Mouse (Mus musculus) midbrain, embryonic 16.5 days (tissue): ENCODE measurements around the gene Hist1h2bf. TPM values are rescaled to one million over a fixed set of nuclear protein-coding genes. Genes with fewer than 3 reads are reported as not detected.
A peak's percentile ranks its signal among the peaks of the same experiment; 100 is the strongest.
"Not testable (repeated sequence)": the region's sequence is repeated elsewhere in the genome, so short reads cannot be mapped to it uniquely, and the experiment has no call there.

Source experiments
- ATAC-seq: fragments of 200-750 bp; cut with Nextera tagmentation; 2 replicates; pipeline ENCODE4 v1.8.0; 2017; ENCODE audit warnings: moderate TSS enrichment
- H3K27ac ChIP-seq: fragments of 300-500 bp; sonication (generic); 2 replicates; pipeline ENCODE4 v1.5.1; 2014; ENCODE audit warnings: mild to moderate bottlenecking, low read length, mixed read lengths
- H3K27me3 ChIP-seq: fragments of 300-500 bp; sonication (generic); 2 replicates; pipeline ENCODE4 v1.6.1; 2014; ENCODE audit warnings: low read depth, low read length, mixed read lengths; ENCODE audit not compliant: control insufficient read depth, insufficient read depth
- H3K36me3 ChIP-seq: fragments of 300-500 bp; sonication (generic); 2 replicates; pipeline ENCODE4 v1.6.1; 2014; ENCODE audit warnings: mild to moderate bottlenecking, low read length, moderate library complexity, mixed read lengths; ENCODE audit not compliant: control insufficient read depth, insufficient read depth
- H3K4me1 ChIP-seq: fragments of 300-500 bp; sonication (generic); 2 replicates; pipeline ENCODE4 v1.6.1; 2014; ENCODE audit warnings: mild to moderate bottlenecking, low read length, mixed read lengths; ENCODE audit not compliant: control insufficient read depth, insufficient read depth
- H3K4me2 ChIP-seq: fragments of 300-500 bp; sonication (generic); 2 replicates; pipeline ENCODE4 v1.6.1; 2014; ENCODE audit warnings: mild to moderate bottlenecking, low read length, mixed read lengths
- H3K4me3 ChIP-seq: fragments of 300-500 bp; sonication (generic); 2 replicates; pipeline ENCODE4 v1.5.1; 2014; ENCODE audit warnings: low read depth, mild to moderate bottlenecking, low read length, moderate library complexity, mixed read lengths
- H3K9ac ChIP-seq: fragments of 300-500 bp; sonication (generic); 2 replicates; pipeline ENCODE4 v1.6.1; 2014; ENCODE audit warnings: low read depth, low read length, mixed read lengths
- H3K9me3 ChIP-seq: fragments of 300-500 bp; sonication (generic); replicated peaks from 2 replicates; pipeline ENCODE4 v1.6.1; 2014; ENCODE audit warnings: mild to moderate bottlenecking, low read length, mixed read lengths; ENCODE audit not compliant: control insufficient read depth, poor library complexity, severe bottlenecking
- WGBS: fragments of 180-500 bp; shearing (Covaris S2); extraction: QIAGEN DNeasy Blood & Tissue Kit; methylation state at CpG from one replicate; pipeline ENCODE4 v1.1.7; 2014; 5-methylcytosine and 5-hydroxymethylcytosine counted together
- polyA plus RNA-seq: library from polyadenylated mRNA; unstranded; fragments of >200 nt; fragmentation: Nextera tagmentation; extraction: Ambion mirVana; gene quantifications from 2 replicates; pipeline ENCODE4 v1.2.1, GENCODE M21; 2015

Gene Hist1h2bf
- polyA plus RNA-seq = not detected in 2 replicates

DNA sequence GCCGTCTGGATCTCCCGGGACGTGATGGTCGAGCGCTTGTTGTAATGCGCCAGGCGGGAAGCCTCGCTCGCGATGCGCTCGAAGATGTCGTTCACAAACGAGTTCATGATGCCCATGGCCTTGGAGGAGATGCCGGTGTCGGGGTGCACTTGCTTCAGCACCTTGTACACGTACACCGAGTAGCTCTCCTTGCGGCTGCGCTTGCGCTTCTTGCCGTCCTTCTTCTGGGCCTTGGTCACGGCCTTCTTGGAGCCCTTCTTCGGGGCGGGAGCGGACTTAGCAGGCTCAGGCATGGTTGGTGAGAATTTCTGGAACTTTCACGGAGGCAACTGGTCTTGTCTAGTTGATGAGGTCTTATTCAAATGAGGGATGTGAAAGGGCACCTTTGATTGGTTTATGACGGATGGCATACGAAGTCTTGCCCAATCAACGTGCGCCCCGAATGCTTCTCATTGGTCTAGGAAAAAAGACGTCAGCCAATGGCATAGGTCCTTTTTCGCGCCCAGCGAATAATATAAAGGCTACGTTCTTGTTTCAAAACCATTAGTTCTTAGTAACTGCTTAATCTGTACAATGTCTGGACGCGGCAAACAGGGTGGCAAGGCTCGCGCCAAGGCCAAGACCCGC lies at the start of gene Hist1h2bf, which contains the start of gene Hist1h2ad:
Gene Hist1h2bf (minus strand): TSS at position 299 of the 627 bp plus-strand sequence.
Gene Hist1h2ad (plus strand): TSS at position 484 of the 627 bp plus-strand sequence.
- Histone ChIP-seq H3K9ac (peak within 1 kb of the TSS; percentile 25; the same call in 1 of the 2 replicates), H3K4me3 (peak within 1 kb of the TSS; percentile 33), H3K4me2 (peak within 1 kb of the TSS; percentile 78), H3K27ac (peak within 1 kb of the TSS; percentile 81), H3K4me1 (peaks cover 30% of the 10 kb centered on the region)
- H3K36me3 ChIP-seq, H3K27me3 ChIP-seq, H3K9me3 ChIP-seq: not testable (repeated sequence)
- under 1% methylated on average over 33 of the region's 42 CpGs for WGBS
- peak; percentile 91 for ATAC-seq

DNA sequence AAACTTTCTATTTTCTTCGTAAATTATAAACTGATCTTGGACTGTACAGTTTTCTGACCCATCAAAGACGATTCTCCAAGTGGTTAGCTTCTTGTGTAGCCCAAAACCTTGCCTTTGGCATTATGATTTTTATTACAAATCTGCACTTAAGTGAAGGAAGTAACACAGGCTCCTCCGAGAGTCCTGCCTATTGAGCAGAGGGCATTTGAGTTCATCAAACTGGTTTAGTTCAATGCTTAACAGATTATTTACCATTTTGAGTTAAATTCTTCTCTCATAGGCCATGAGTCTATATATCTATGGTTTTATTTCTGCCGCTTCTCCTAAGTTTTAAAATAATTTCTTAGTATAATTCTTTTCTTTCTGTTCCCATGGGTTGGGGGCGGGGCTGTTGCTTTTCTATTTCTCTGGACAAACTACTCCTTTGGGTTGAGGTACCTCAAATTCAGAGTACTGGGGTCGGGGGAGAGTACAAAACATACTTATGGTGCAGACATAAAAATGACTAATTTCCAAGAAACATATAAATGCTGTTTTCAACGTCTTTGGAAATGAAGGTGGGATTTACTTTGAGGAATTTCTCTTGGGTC lies 49.0 kb upstream of the Hist1h2bf start:
- Histone ChIP-seq H3K4me2 (peak overlapping the region; percentile 99), H3K9ac (peak overlapping the region; percentile 74), H3K27me3 (no peaks in the 10 kb centered on the region), H3K27ac (peak overlapping the region; percentile 31; the same call in 1 of the 2 replicates), H3K36me3 (no peaks in the 10 kb centered on the region), H3K4me1 (peaks cover 13% of the 10 kb centered on the region), H3K9me3 (no peaks in the 10 kb centered on the region), H3K4me3 (peak overlapping the region; percentile 63)
- ATAC-seq = no peak
- WGBS = 25% methylated on average over 7 of the region's 7 CpGs

DNA sequence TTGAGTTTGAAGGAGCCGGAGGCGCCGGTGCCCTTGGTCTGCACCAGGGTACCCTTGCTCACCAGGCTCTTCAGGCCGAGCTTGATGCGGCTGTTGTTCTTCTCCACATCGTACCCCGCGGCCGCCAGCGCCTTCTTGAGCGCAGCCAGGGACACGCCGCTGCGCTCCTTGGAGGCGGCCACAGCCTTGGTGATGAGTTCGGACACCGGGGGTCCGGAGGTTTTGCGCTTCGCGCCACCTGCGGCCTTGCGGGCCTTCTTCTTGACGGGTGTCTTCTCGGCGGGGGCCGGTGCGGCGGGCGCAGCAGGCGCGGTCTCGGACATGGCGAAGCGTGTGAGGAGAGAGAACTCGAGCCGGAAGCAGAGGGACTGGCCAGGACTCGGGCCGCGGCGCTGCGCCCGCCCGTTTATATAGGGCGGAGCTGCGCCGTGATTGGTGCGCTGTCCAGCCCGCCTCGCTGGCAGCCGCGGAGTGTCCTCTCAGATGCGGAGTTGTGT lies 48.2 kb upstream of the Hist1h2bf start, which contains the start of gene Hist1h1e:
Gene Hist1h1e (minus strand): TSS at position 384 of the 497 bp plus-strand sequence.
- WGBS = under 1% methylated on average over 51 of the region's 53 CpGs

DNA sequence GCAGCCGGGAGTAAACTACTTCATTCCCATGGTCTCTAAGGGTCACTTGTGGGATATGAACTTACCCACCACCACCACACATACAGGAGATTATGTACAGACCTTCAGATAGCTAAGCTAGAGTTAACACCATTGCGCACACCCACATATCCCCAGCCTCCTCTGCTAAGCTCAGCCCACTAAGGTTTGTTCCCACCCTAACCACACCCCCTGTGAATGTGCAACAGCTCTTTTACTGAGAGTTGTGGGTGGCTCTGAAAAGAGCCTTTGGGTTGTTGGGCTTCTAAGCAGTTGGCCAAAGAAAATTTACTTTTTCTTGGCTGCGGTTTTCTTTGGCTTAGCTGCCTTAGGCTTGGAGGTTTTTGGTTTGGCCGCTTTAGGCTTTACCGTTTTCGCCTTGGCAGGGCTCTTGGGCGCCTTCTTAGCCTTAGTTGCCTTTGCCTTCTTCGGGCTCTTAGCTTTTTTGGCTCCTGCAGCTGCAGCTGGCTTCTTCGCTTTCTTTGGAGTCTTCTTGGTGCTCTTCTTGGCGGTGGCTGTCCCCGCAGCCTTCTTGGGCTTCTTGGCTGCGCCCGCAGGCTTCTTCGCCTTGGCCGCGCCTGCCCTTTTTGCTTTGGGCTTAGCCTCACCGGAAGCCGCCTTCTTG lies 47.7 kb upstream of the Hist1h2bf start:
- peak overlapping the region; percentile 99 for H3K4me2 ChIP-seq
- peak; percentile 91 for ATAC-seq
- WGBS = 0% methylated on average over 18 of the region's 18 CpGs

More for the DNA sequence above, 48.2 kb upstream of the Hist1h2bf start, which contains the start of gene Hist1h1e:
- peak; percentile 94 for ATAC-seq
- H3K9ac ChIP-seq = peak within 1 kb of the TSS; percentile 74
- not testable (repeated sequence) for H3K36me3 ChIP-seq, H3K27me3 ChIP-seq, H3K9me3 ChIP-seq
- peak within 1 kb of the TSS; percentile 89 for H3K27ac ChIP-seq
- peak within 1 kb of the TSS; percentile 99 for H3K4me2 ChIP-seq
- peak within 1 kb of the TSS; percentile 63 for H3K4me3 ChIP-seq
- peaks cover 13% of the 10 kb centered on the region for H3K4me1 ChIP-seq

DNA sequence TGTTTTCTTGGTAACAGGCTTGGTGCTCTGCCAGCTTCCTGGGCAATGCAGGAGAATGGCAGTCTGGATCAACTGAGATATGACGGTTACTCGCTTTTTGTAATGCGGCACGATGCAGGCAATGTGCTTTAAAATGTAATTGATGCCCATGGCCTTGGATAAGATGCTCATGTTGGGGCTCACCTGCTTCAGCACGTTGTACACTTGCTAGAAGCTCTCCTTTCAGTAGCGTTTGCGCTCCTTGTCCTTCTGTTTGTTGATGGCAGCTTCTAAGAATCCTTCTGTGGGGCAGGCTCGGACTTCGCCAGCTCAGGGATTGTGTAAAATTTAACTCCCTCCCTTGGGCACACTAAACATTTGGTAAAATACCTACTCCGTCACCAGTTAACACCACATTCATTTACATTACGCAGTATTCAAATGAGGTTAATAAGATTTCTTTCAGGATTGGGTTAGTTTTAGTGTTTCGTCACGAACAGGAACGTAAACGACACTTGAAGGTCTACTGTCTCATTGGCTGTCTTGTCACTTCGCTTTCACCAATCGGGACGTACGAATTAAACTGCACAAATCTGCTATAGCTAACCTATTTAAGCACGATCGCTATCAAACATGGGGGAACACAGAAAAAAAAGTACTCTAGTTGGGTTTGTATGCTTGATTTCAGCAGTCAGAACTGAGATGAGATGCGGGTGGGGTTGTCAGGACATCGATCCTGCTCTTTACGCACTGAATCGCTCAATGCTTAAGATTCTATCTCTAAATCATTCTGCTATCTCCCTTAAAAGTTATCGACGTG lies 46.9 kb upstream of the Hist1h2bf start, which contains the start of gene Hist1h2be:
Gene Hist1h2be (minus strand): TSS at position 392 of the 799 bp plus-strand sequence.
- peaks cover 13% of the 10 kb centered on the region for H3K4me1 ChIP-seq
- peak within 1 kb of the TSS; percentile 99 for H3K4me2 ChIP-seq
- WGBS = under 1% methylated on average over 27 of the region's 27 CpGs
- H3K27ac ChIP-seq = peak within 1 kb of the TSS; percentile 89
- H3K9ac ChIP-seq = peak within 1 kb of the TSS; percentile 74
- H3K36me3 ChIP-seq = no peaks in the 10 kb centered on the region
- peak; percentile 91 for ATAC-seq
- H3K4me3 ChIP-seq = peak within 1 kb of the TSS; percentile 63
- no peaks in the 10 kb centered on the region for H3K27me3 ChIP-seq
- H3K9me3 ChIP-seq = no peaks in the 10 kb centered on the region

More for the DNA sequence above, 47.7 kb upstream of the Hist1h2bf start:
- Histone ChIP-seq H3K9ac (peak overlapping the region; percentile 74), H3K4me1 (peaks cover 13% of the 10 kb centered on the region), H3K9me3 (no peaks in the 10 kb centered on the region), H3K36me3 (no peaks in the 10 kb centered on the region), H3K27me3 (no peaks in the 10 kb centered on the region), H3K27ac (peak overlapping the region; percentile 89), H3K4me3 (peak overlapping the region; percentile 63)

DNA sequence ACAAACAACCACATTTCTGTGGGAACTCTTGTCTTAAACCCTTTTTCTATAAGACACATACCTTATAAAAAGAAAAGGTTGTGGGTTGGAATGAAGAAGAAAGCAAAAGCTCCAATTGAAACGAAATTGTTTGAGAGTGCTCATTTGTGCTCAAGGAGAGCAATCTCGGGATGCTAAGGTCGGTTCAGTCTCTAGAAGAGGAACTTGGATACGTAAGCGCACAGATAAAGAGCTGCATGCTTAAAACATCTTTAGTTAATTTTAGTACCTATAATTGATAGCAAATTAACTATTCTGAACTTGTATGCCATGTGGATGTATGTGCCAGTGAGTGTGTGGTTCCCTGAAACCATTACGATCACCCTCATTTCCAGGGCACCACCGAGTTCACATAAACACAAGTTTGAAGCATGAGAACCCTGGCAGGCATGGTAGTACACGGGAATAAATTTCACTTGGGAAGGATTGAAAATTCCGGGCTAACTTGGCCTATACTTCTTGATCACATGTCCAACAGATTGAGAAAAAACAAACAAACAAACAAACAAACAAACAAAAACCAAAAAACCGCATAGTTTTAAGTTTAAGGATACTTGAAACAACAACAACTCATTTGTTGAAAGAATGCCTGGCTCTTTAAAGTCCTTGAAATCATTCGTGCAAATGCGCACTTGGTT lies 46.2 kb upstream of the Hist1h2bf start:
- peak overlapping the region; percentile 70 for H3K9ac ChIP-seq
- no peak for ATAC-seq
- no peaks in the 10 kb centered on the region for H3K27me3 ChIP-seq
- H3K27ac ChIP-seq = peak overlapping the region; percentile 89
- 54% methylated on average over 12 of the region's 12 CpGs for WGBS
- H3K36me3 ChIP-seq = no peaks in the 10 kb centered on the region
- no peaks in the 10 kb centered on the region for H3K9me3 ChIP-seq
- H3K4me2 ChIP-seq = peak overlapping the region; percentile 99
- H3K4me1 ChIP-seq = peaks cover 13% of the 10 kb centered on the region
- H3K4me3 ChIP-seq = peak overlapping the region; percentile 63

DNA sequence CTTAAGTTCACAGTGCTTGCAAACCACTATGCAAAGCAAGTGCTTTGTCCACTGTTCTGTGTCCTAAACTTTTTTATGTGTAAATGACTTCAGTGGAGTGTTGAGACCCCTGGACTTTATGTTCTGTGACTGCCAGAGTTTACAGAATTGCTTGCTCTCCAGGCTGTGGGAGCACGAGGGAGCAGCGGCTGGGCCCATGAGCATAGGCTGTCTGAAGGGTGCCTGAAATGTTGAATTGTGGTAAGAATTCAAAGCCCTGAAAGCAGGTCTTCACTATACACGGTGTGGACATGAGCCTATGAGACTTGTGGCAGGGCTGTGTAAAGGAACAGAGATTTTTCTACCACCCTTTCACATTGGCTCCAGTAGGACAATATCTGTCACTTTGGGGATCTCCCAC lies 37.6 kb upstream of the Hist1h2bf start:
- no peak for ATAC-seq
- Histone ChIP-seq H3K4me1 (no peaks in the 10 kb centered on the region), H3K9me3 (no peaks in the 10 kb centered on the region), H3K4me3 (no peak overlapping the region), H3K27ac (no peak overlapping the region), H3K9ac (no peak overlapping the region), H3K4me2 (no peak overlapping the region), H3K27me3 (no peaks in the 10 kb centered on the region), H3K36me3 (no peaks in the 10 kb centered on the region)
- WGBS = 90% methylated on average over 3 of the region's 3 CpGs

DNA sequence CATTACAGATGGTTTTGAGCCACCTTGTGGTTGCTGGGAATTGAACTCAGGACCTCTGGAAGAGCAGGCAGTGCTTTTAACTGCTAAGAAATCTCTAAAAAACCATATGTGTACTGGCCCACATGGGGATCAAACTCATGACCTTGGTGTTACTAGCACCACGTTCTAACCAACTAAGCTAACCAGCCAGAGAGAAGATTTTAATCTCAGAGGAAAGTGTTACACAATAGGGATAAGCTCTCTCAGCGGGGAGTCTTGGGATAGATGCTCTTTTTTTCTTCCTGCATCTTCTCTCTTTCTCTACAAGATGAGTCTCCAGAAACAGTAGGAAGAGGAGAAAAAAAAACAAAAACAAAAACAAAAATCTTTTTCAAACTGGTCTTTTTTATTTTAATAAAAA lies 36.4 kb upstream of the Hist1h2bf start:
- Histone ChIP-seq H3K27me3 (no peaks in the 10 kb centered on the region), H3K9me3 (no peaks in the 10 kb centered on the region), H3K4me1 (no peaks in the 10 kb centered on the region), H3K4me3 (no peak overlapping the region), H3K9ac (no peak overlapping the region), H3K4me2 (no peak overlapping the region), H3K27ac (no peak overlapping the region), H3K36me3 (no peaks in the 10 kb centered on the region)
- WGBS = 65% methylated on average over 2 of the region's 2 CpGs
- no peak for ATAC-seq
